Mouse (Mus musculus) midbrain, embryonic 16.5 days (tissue): ENCODE data around the gene Copa. TPM values are rescaled to one million over a fixed set of nuclear protein-coding genes. Genes with fewer than 3 reads are reported as not detected.
A peak's percentile ranks its signal among the peaks of the same experiment; 100 is the strongest.

Experiments used
- ATAC-seq: fragments of 200-750 bp; cut with Nextera tagmentation; 2 replicates; pipeline ENCODE4 v1.8.0; 2017; ENCODE audit warnings: moderate TSS enrichment
- H3K27ac ChIP-seq: fragments of 300-500 bp; sonication (generic); 2 replicates; pipeline ENCODE4 v1.5.1; 2014; ENCODE audit warnings: mild to moderate bottlenecking, low read length, mixed read lengths
- H3K27me3 ChIP-seq: fragments of 300-500 bp; sonication (generic); 2 replicates; pipeline ENCODE4 v1.6.1; 2014; ENCODE audit warnings: low read depth, low read length, mixed read lengths; ENCODE audit not compliant: control insufficient read depth, insufficient read depth
- H3K36me3 ChIP-seq: fragments of 300-500 bp; sonication (generic); 2 replicates; pipeline ENCODE4 v1.6.1; 2014; ENCODE audit warnings: mild to moderate bottlenecking, low read length, moderate library complexity, mixed read lengths; ENCODE audit not compliant: control insufficient read depth, insufficient read depth
- H3K4me1 ChIP-seq: fragments of 300-500 bp; sonication (generic); 2 replicates; pipeline ENCODE4 v1.6.1; 2014; ENCODE audit warnings: mild to moderate bottlenecking, low read length, mixed read lengths; ENCODE audit not compliant: control insufficient read depth, insufficient read depth
- H3K4me2 ChIP-seq: fragments of 300-500 bp; sonication (generic); 2 replicates; pipeline ENCODE4 v1.6.1; 2014; ENCODE audit warnings: mild to moderate bottlenecking, low read length, mixed read lengths
- H3K4me3 ChIP-seq: fragments of 300-500 bp; sonication (generic); 2 replicates; pipeline ENCODE4 v1.5.1; 2014; ENCODE audit warnings: low read depth, mild to moderate bottlenecking, low read length, moderate library complexity, mixed read lengths
- H3K9ac ChIP-seq: fragments of 300-500 bp; sonication (generic); 2 replicates; pipeline ENCODE4 v1.6.1; 2014; ENCODE audit warnings: low read depth, low read length, mixed read lengths
- H3K9me3 ChIP-seq: fragments of 300-500 bp; sonication (generic); replicated peaks from 2 replicates; pipeline ENCODE4 v1.6.1; 2014; ENCODE audit warnings: mild to moderate bottlenecking, low read length, mixed read lengths; ENCODE audit not compliant: control insufficient read depth, poor library complexity, severe bottlenecking
- WGBS: fragments of 180-500 bp; shearing (Covaris S2); extraction: QIAGEN DNeasy Blood & Tissue Kit; methylation state at CpG from one replicate; pipeline ENCODE4 v1.1.7; 2014; 5-methylcytosine and 5-hydroxymethylcytosine counted together
- polyA plus RNA-seq: library from polyadenylated mRNA; unstranded; fragments of >200 nt; fragmentation: Nextera tagmentation; extraction: Ambion mirVana; gene quantifications from 2 replicates; pipeline ENCODE4 v1.2.1, GENCODE M21; 2015

The Copa gene
- 209 and 222 TPM in 2 replicates for polyA plus RNA-seq

- peaks cover 11% of the 10 kb centered on the region; the same call in 1 of the 2 replicates for H3K36me3 ChIP-seq
- H3K9ac ChIP-seq: peak within 1 kb of the TSS; percentile 88
- ATAC-seq: peak; percentile 99
- peaks cover 17% of the 10 kb centered on the region for H3K4me1 ChIP-seq
- H3K27me3 ChIP-seq: no peaks in the 10 kb centered on the region
- H3K9me3 ChIP-seq: no peaks in the 10 kb centered on the region
- peak within 1 kb of the TSS; percentile 77 for H3K4me3 ChIP-seq
- H3K27ac ChIP-seq: peak within 1 kb of the TSS; percentile 86
- peak within 1 kb of the TSS; percentile 84 for H3K4me2 ChIP-seq
- under 1% methylated on average over 40 of the region's 40 CpGs for WGBS
These were observed at the start of gene Copa, which contains the start of gene Ncstn for GRCm38 (mm10) chr1:172082101-172082898. Gene Copa, plus strand, starts transcription at chr1:172082529. Gene Ncstn, minus strand, starts transcription at chr1:172082795.

- peaks cover 23% of the 10 kb centered on the region for H3K4me1 ChIP-seq
- 76% methylated on average over 8 of the region's 8 CpGs for WGBS
- H3K36me3 ChIP-seq: no peaks in the 10 kb centered on the region
- H3K9me3 ChIP-seq: no peaks in the 10 kb centered on the region
- H3K4me2 ChIP-seq: no peak overlapping the region
- ATAC-seq: no peak
- no peaks in the 10 kb centered on the region for H3K27me3 ChIP-seq
- H3K9ac ChIP-seq: no peak overlapping the region
- H3K27ac ChIP-seq: no peak overlapping the region
- no peak overlapping the region for H3K4me3 ChIP-seq
These were observed 35.9 kb upstream of the Copa start for GRCm38 (mm10) chr1:172046410-172046809.

DNA sequence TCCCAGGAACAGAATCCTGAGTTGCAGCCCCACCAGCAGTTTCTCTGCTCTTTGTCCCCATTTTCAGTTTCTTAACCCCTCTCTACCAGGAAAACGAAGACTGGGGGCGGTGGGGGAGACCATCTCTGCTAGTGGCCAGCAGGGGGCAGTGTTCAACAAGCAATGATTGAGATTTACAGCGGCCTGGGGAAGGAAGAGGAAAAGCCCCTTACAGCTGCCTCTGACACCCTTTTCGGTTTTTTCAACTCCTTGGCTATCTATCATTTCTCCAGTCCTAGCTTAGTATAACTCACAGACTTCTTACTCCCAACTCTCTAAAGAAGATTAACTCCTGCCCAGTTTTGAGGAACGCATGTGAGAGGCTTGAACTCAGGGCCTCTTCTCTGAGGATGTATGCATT, 35.4 kb upstream of the Copa start:
- 13% methylated on average over 5 of the region's 5 CpGs for WGBS
- Histone ChIP-seq H3K4me2 (no peak overlapping the region), H3K4me3 (no peak overlapping the region), H3K9me3 (no peaks in the 10 kb centered on the region), H3K4me1 (peaks cover 23% of the 10 kb centered on the region), H3K36me3 (no peaks in the 10 kb centered on the region), H3K27ac (no peak overlapping the region), H3K9ac (no peak overlapping the region), H3K27me3 (no peaks in the 10 kb centered on the region)
- no peak for ATAC-seq

- peak; percentile 69 for ATAC-seq
- H3K4me3 ChIP-seq: no peak overlapping the region
- peaks cover 30% of the 10 kb centered on the region for H3K4me1 ChIP-seq
- no peaks in the 10 kb centered on the region for H3K36me3 ChIP-seq
- peak overlapping the region; percentile 1; the same call in 1 of the 2 replicates for H3K9ac ChIP-seq
- H3K4me2 ChIP-seq: peak overlapping the region; percentile 12; the same call in 1 of the 2 replicates
- 11% methylated on average over 6 of the region's 6 CpGs for WGBS
- no peaks in the 10 kb centered on the region for H3K9me3 ChIP-seq
- H3K27ac ChIP-seq: peak overlapping the region; percentile 76
- H3K27me3 ChIP-seq: no peaks in the 10 kb centered on the region
These were observed 34.0 kb upstream of the Copa start for GRCm38 (mm10) chr1:172048241-172048734.

DNA sequence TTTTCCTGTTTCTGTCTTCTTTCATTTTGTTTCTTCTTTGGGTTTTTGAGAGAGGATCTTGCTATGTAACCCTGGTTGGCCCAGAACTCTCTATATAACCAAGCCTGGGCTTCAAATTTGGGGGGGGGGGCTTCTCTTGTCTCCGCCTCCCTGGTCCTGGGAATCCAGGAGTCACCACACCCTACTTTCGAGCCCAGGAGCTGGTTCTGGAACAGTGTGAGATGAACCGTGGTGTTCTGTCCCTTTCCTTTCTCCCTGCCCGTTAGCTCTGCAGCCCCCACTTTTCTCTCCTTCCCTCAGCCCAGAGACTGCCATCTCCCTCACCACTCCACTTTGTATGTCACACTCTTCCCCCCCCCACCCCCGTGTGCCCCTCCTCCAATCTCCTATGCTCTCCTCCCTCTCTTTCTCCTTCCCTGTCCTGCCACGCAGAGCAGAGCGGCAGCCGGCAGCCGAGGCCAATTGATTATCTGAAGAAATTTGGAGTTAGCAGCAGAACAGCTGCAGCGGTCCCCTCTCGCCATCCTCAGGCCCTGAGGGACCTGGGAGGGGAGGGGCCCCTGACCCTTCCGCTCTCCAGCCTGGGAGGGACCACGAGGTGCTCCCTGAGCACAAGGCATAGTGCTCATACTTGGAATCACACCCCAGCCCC, 33.1 kb upstream of the Copa start:
- peak; percentile 37 for ATAC-seq
- Histone ChIP-seq H3K27ac (peak overlapping the region; percentile 76), H3K27me3 (no peaks in the 10 kb centered on the region), H3K36me3 (no peaks in the 10 kb centered on the region), H3K9me3 (no peaks in the 10 kb centered on the region), H3K4me3 (no peak overlapping the region), H3K9ac (peak overlapping the region; percentile 10; the same call in 1 of the 2 replicates), H3K4me1 (peaks cover 36% of the 10 kb centered on the region), H3K4me2 (peak overlapping the region; percentile 10; the same call in 1 of the 2 replicates)
- 14% methylated on average over 13 of the region's 13 CpGs for WGBS

DNA sequence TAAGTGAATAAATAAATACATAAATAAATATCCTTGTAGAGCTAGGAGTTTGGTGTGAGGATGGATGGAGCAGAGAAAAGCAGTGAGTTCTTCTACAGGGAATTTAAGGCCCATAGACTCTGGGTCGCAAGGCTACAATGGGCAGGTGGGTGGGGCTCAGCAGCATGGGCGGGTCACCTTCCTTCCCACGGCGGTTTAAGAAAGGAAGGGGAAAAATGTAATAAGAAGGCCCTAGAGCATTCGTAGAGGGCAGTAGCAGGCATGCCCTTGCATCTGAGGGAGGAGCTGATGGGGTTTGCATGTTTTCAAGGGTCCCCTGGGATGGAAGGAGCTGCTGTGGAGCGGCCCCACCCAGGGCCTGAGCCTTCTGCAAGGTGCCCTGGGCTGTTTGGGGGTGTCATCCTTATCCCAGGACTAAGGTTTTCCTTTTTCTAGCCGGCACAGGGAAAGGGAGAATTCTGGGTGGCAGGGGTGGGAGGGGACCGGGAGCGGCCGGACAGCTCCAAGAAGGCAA, 29.5 kb upstream of the Copa start:
- Histone ChIP-seq H3K9ac (peak overlapping the region; percentile 46; the same call in 1 of the 2 replicates), H3K27ac (no peak overlapping the region)

DNA sequence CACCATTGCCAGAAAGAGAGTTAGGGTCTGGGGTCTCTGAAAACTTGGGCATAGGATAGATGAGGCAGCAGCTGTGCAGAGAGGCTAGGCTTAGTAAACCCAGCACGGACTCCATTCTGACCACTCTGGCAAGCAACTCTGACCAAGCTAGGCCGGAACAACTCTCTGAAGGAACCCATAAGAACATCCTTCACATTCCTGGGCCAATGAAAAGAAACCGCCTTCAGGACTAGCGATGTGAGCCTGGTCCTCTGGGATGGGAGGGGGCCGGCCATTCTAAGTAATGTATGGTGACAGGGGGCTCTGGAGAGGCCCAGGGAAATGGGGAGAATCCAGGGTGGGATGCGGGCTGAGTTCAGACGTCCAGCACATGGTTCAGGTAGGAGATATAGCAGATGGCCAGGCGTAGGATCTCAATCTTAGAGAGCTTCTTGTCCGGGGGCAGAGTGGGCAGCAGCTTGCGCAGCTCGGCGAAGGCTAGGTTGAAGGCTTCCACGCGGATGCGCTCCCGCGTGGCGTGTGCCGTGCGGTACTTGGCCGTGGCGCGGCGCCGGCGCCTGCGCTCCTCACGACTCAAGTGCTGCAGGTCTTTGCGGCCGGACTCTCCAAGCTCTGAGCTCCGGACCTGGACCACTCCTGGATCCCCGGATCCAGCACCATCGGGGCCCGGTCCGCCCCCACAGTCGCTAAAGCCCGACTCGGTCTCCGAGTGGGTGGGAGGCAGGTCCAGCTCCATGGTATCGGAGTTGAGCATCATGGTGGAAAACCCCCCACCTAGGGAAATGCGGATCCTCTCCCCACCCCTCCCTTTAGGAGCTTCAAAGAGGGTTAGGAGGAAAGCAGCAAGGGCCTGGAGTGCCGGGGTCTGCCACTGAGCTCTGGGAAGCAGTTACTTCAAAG, 28.5 kb upstream of the Copa start:
- Histone ChIP-seq H3K4me2 (peak overlapping the region; percentile 85), H3K36me3 (no peaks in the 10 kb centered on the region), H3K27ac (no peak overlapping the region), H3K9ac (peak overlapping the region; percentile 68), H3K4me3 (peak overlapping the region; percentile 49), H3K27me3 (no peaks in the 10 kb centered on the region; the same call in 1 of the 2 replicates), H3K9me3 (no peaks in the 10 kb centered on the region), H3K4me1 (peaks cover 35% of the 10 kb centered on the region)
- WGBS: 3% methylated on average over 42 of the region's 42 CpGs
- peak; percentile 43 for ATAC-seq

More for the DNA sequence above, 29.5 kb upstream of the Copa start:
- H3K9me3 ChIP-seq: no peaks in the 10 kb centered on the region
- H3K27me3 ChIP-seq: no peaks in the 10 kb centered on the region; the same call in 1 of the 2 replicates
- H3K4me3 ChIP-seq: no peak overlapping the region
- no peaks in the 10 kb centered on the region for H3K36me3 ChIP-seq
- peaks cover 36% of the 10 kb centered on the region for H3K4me1 ChIP-seq
- WGBS: 16% methylated on average over 10 of the region's 10 CpGs
- ATAC-seq: no peak
- H3K4me2 ChIP-seq: peak overlapping the region; percentile 85

- WGBS: 65% methylated on average over 4 of the region's 4 CpGs
- H3K4me1 ChIP-seq: peaks cover 24% of the 10 kb centered on the region
- no peak for ATAC-seq
- H3K9ac ChIP-seq: no peak overlapping the region
- no peaks in the 10 kb centered on the region; the same call in 1 of the 2 replicates for H3K27me3 ChIP-seq
- H3K36me3 ChIP-seq: no peaks in the 10 kb centered on the region
- H3K27ac ChIP-seq: no peak overlapping the region
- no peaks in the 10 kb centered on the region for H3K9me3 ChIP-seq
- H3K4me2 ChIP-seq: peak overlapping the region; percentile 7; the same call in 1 of the 2 replicates
- H3K4me3 ChIP-seq: peak overlapping the region; percentile 9; the same call in 1 of the 2 replicates
These were observed 26.1 kb upstream of the Copa start for GRCm38 (mm10) chr1:172056251-172056650.
